Mouse (Mus musculus) forebrain, embryonic 16.5 days (tissue): Measurements from ENCODE around the gene Nr1d2. TPM values are rescaled to one million over a fixed set of nuclear protein-coding genes. Genes with fewer than 3 reads are reported as not detected.

ENCODE experiments used
- microRNA-seq: library from miRNA; unstranded; fragments of <30 nt; microRNA quantifications from one replicate; pipeline ENCODE4, GENCODE M21; 2017
- polyA plus RNA-seq: library from polyadenylated mRNA; unstranded; fragments of >200 nt; fragmentation: Nextera tagmentation; extraction: Ambion mirVana; gene quantifications from 2 replicates; pipeline ENCODE4 v1.2.1, GENCODE M21; 2015

The Nr1d2 gene
- polyA plus RNA-seq, 1 experiment from 2014 or later = 6.9 TPM

Small RNA genes within 50 kb of the gene (microRNA-seq; reads per million reads assigned to microRNA genes)
- not detected for gene Gm44469

Other genes with a start within 250 kb of the Nr1d2 start
- gene Nkiras1, start 32.0 kb upstream of the Nr1d2 start, polyA plus RNA-seq = 34.7 and 36.2 TPM in 2 replicates
- 303 and 306 TPM in 2 replicates for gene Rpl15, start 32.3 kb upstream of the Nr1d2 start, polyA plus RNA-seq
- 210 and 212 TPM in 2 replicates for gene Ube2e1, start 92.7 kb upstream of the Nr1d2 start, polyA plus RNA-seq